Mouse (Mus musculus) Muller cell, postnatal 12 days (primary cell): ENCODE data around the gene Pfn2.
"Not testable (repeated sequence)": the region's sequence is repeated elsewhere in the genome, so short reads cannot be mapped to it uniquely, and the experiment has no call there.

Experiments used
- DNase-seq: peaks from one replicate; pipeline ENCODE4 v3.0.0-alpha.2; 2015; ENCODE audit errors: inconsistent ontology term

Pfn2 gene

DNA sequence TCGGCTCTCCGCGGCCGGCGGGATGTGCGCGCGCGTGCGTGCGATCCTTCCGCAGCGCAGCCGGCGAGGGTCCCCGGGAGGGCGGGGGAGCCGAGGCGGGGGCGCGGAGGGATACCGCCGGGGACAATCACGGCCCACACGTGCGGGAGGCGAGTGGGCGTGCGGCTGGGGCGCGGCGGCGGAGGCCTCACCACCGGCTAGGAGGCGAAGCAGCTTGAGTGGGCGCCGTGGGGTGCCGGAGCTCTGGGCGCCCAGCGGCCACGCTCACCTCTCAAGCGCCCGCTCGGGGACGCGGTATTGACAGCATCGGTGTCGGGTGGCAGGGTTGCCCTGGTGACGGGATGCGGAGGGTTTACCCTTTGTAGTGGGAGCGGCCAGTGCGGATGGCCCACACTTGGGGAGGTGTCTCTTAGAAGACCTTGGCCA lies at the start of gene Pfn2:
Gene Pfn2 (minus strand): TSS at position 320 of the 426 bp plus-strand sequence.
- peak; percentile 92 for DNase-seq

DNA sequence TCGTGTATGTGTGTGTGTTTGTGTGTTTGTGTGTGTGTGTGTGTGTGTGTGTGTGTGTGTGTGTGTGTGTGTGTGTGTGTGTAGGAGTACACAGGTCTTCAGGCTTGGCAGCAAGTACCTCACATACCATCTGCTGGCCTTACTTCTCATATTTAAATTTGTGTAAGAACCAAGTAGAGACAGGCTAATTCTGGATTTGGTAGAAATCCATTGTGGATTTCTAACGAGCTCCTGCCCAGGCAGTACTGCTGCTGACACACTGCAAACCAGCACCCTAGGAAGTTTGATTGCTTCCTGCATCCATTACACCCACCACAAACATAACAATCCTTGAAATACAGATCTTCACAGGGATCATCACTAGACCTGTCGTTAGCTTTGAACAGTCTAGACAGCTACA lies 35.1 kb upstream of the Pfn2 start:
- no peak for DNase-seq

DNA sequence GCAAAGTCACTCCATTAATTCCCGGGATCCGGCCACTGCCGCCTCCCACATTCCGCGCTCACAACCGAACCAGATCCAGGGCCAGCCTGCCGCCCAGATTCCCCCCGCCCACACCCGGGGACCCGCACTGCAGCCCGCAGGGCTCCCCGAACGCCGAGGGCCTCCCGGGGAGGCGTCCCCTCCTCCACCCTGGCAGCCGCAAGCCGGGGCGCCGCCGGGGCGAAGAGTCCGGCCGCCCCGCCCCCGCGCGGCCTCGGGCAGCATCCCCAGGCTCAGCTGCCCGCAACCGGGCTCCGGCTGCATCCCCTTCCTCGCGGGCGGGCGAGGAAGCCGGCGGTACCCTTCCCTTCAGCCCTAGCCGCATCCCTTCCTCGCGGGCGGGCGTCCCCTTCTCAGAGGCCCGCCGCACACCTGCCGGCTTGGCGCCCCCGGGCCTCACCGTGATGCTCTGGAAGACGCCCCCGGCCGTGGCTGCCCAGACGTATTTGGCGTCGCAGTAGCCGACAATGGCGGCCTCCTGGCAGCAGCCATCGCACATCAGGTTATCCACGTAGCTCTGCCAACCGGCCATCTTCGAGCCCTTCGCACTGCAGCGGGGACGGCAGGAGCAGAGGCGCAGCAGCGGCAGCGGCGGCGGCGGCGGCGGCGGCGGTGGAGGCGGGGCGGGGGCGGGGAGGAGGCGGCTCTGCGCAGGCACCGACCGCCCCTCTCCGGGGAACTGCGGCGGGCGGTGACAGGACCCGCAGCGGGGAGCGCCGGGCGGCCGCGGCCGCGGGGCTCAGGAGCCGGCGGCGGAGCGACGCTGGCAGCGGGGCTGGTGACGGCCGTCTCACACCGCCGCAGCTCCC lies 743 bp downstream of the Pfn2 start:
- DNase-seq: peak; percentile 86

DNA sequence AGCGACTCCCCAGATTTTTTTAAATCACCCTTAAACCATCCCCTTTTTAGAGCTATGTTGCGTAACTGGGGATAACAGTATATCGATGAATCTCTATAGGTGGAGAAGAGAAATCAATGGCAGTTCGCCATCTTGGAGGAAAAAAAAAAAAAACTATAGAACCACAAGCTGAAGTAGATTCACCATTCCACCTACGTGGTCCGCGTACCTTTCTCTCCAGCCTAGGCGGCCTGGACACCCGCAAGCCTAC lies 1.3 kb downstream of the Pfn2 start:
- DNase-seq: no peak

DNA sequence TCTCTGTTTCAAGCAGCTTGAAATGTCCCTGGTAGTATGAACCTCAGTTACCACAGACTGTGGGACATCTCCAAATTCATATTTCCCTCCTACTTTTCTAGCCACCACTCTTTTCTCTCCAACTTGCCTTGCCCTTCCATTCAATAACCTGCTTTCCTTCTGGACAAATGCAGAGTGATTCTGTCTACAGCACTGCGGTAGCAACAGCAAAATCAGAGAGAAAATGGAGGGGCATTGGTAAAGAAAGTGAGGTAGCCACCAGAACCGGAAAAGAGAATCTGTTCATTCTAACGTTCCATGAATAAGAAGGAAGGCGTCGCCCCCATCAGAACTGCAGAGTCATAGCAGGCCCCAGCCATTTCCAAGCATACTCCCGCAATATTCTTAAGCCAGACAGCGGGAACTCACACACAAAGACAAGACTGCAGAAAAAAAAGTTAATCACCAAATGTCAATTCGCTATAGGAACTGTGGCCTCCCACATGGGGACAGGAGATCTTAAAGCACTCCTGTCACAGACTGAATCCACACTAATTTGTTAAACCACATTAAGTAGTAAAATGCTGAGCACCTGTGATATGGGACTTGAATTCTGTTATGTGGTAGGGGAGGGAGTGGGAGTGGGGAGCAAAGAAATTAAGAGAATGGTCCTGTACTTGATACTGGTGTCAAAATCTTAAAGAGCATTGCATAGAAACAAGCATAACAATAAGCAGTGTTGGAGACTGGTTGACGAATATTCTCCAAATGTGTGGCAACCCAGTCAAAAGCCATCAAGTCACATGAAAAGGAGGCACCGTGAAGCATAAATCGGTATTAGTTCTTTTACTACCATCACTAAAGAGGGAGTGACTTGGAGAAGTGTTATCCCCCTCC lies 1.9 kb downstream of the Pfn2 start:
- DNase-seq: peak; percentile 72

DNA sequence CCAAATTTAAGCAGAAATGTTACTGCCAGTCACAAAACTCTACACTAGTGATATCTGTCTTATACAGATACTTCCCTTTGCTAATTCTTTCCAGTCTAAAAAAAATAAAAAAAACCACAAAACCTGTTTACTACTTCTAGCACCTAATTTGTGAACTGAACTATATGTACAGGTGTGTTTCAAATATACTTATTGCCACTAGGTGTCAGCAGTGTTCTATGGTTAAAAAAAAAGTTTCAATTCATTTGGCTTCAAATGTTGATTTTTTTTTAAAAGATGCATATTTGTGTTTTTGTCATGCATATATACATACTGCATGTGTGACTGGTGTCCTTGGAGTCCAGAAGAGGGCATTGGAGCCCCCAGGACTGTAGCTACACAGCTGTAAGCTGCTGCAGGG lies 4.1 kb downstream of the Pfn2 start:
- DNase-seq: no peak

DNA sequence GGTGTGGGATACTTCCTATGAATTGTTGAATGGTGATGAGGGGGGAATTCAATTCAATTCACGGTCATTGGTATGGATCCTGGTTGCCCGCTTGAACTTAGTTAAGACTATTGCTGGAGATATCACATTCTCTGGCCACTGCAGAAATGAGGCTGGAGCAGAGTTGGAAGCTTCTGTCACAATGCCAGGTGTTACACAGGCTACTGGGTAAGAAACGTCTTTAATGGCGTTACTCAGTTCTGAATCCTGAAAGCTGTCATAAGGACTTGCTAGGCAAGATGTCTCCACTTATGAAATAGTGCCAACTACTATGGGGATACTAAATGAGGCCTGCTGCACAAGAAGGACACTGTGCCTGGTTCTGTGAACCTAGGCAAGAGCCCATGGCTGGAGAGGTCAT lies 11.0 kb downstream of the Pfn2 start:
- no peak for DNase-seq

DNA sequence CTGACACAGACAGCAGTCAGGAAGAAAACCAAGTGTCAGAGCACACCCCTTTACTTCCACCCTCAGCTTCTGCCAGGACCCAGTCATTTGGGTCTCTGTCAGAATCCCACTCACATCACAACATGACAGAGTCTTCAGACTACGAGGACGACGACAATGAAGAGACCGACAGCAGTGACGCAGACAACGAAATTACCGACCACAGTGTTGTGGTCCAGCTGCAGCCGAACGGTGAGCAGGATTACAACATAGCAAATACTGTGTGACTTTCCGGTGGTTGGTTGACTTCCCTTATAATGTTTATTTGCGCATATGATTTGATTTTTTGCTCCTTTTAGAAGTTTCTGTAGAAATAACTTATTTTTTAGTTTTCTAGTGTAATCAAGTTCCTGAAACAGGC lies 14.3 kb downstream of the Pfn2 start:
- DNase-seq: no peak

DNA sequence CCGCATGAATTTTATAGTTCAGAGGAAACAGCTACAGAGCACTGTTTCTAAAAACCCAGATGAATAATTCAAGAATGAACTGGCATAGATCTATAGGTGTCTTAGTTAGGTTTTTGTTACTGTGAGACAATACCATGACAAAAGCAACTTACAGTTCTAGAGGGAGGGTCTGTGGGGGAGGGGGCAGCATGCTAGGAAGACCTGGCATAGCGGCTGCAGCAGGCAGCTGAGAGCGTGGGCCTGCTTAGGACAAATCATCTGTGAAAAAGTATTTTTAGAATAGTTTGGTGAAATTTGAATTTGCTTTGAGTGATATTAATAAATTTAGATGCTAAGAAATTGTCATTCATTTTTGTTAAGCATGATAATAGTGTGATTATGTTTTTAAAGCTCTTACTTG lies 22.0 kb downstream of the Pfn2 start:
- DNase-seq: no peak

DNA sequence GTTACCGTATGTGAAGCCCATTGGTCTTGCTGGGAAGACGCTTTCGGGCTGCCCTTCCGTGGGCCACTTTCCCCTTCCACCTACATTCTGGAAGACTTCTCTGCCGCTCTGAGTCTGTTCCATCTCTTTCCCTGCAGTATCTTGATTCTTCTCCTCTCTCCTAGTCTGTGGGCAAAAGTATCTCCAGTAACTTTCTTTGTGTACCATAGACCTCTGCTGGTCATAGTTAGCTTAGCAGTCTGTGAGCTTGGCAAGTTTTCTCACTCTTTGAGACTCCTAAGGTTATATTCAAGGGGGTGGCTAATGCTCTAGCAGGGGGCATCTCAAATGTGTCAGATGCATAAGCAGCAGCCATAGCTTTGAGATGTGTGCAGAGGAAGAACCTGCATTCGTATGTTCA lies 32.4 kb downstream of the Pfn2 start:
- peak; percentile 14 for DNase-seq

DNA sequence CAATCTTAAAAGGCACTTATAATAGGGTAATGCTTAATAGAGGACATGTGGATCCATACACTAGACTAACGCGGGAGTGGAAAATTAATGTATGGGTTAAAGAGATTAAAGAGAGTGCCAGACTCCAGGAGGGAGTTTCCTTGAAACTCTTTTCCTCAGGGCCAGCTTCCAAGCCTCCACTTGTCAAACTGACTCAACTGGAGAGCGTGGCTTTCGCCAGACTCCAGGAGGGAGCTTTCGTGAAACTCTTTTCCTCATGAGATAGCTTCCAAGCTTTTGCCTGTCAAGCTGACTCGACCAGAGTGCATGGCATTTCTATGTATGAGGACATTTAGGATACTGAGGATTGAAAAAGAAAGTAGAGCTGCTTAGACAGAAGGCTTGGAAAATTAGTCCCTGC lies 52.8 kb downstream of the Pfn2 start:
- not testable (repeated sequence) for DNase-seq
